18 mouse cellular contexts compared by ENCODE assay signal in the genomic region with DNA sequence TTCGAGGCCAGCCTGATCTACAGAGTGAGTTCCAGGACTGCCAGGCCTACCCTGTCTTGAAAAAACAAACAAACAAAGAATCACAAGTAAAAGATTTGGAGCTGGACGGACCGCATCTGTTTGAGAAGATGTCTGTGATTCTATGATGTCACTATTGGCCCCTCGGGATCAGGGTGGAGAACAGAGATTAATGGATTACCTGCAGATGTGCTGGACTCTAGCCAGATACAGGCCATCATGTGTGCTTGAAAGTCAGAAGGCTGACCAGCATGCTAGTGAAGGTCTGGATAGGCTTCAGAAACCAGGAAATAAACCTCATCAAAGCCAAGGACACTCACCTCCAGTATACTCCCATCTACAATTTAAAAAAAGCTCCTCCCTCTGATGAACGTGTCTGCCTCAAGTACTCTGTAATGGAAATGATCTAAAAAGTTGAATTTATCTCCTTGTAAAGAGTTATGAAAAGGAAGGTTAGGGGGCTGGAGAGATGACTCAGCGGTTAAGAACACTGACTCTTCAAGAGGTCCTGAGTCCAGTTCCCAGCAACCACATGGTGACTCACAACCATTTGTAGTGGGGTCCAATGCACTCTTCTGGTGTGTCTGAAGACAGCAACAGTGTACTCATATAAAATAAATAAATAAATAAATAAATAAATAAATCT. TPM values are rescaled to one million over a fixed set of nuclear protein-coding genes. Genes with fewer than 3 reads are reported as not detected.
DNase-seq lines count a peak whose midpoint lies in the region; TF ChIP-seq lines count a peak whose summit lies in the region.
"Had no signal": no experiment of that assay in that cellular context is flagged by ENCODE, and none has a peak within 500 bp of the region (broad histone marks: within the 10 kb centered on the region; RNA-seq: fewer than 3 reads in every experiment).

No protein-coding gene starts in this region.

- H3K27ac ChIP-seq in kidney, adult 2 months (ENCODE audit: insufficient read depth, low read depth, low read length), result no peak overlapping the region
- peak overlapping the region; percentile 81 for H3K27ac ChIP-seq in ES-E14 (ENCODE audit: insufficient read depth, low read depth, low read length, poor library complexity, severe bottlenecking)
- H3K27ac ChIP-seq: hindbrain, embryonic 14.5 days; limb, embryonic 13.5 days; macrophage had no signal

- no peaks in the 10 kb centered on the region for H3K4me1 ChIP-seq in kidney, adult 2 months (ENCODE audit: control insufficient read depth, insufficient read depth, low read length)
- peaks cover 2 to 7% of the 10 kb centered on the region in 2 experiments; a peak in 3 of 4 replicates for H3K4me1 ChIP-seq in ES-E14 (ENCODE audit: control insufficient read depth in 2 of 2, insufficient read depth in 2 of 2, low read length in 2 of 2, poor library complexity in 1 of 2)

- in situ Hi-C loops in ES-E14 (cut with MboI; ENCODE audit: low sequenced_read_pairs in 2 of 2, unreplicated experiment in 2 of 2), result loop anchor here in 1 of 2 experiments (10.0 kb wide), 1 partner anchor 91 kb away; a partner anchor contains a TSS

- WGBS in kidney, adult 2 months, result 73% methylated on average over 6 of the region's 6 CpGs

- H3K4me3 ChIP-seq in kidney, adult 2 months (ENCODE audit: insufficient read depth, low read depth, low read length), result no peak overlapping the region
- H3K4me3 ChIP-seq in ES-E14 (ENCODE audit: insufficient read depth in 1 of 2, low read depth in 1 of 2, low read length in 2 of 2, poor library complexity in 1 of 2, severe bottlenecking in 1 of 2), result 0 out of 4 replicates have a peak overlapping the region, but pooled peaks of 1 of the 2 experiments have one; percentile 19
- H3K4me3 ChIP-seq: limb, embryonic 13.5 days; myocyte had no signal

- no peaks in the 10 kb centered on the region for H3K9me3 ChIP-seq in ES-E14 (ENCODE audit: control insufficient read depth, insufficient read depth, low read depth, low read length)
- H3K9me3 ChIP-seq: limb, embryonic 13.5 days had no signal

- peak; percentile 36 for DNase-seq in kidney, adult 2 months
- no peak for DNase-seq in kidney, adult 11 months
- DNase-seq in 416B (ENCODE audit: low read depth) (peak; percentile 70), ES-E14 (ENCODE audit: low read depth, low spot score) (no peak)
- peak; percentile 25 for DNase-seq in kidney, postnatal 10 days
- DNase-seq in cerebellum, postnatal 25 days, result no peak
- DNase-seq in cerebellum, adult 11-12 months, result no peak
- no peak for DNase-seq in frontal cortex, postnatal 10 days (ENCODE audit: low spot score in 2 of 2)

- no peak for TF ChIP-seq POLR2A in kidney, adult 2 months (IDR thresholded peaks at IDR 0.05; ENCODE audit: low read depth, low read length)

- peak overlapping the region; percentile 51; the same call in 1 of the 2 replicates for H3K9ac ChIP-seq in ES-E14 (ENCODE audit: insufficient read depth, low read depth, low read length, poor library complexity, severe bottlenecking)
- H3K9ac ChIP-seq: hindbrain, embryonic 14.5 days; limb, embryonic 13.5 days had no signal

- no peaks in the 10 kb centered on the region for H3K36me3 ChIP-seq in kidney, adult 2 months (ENCODE audit: control insufficient read depth, insufficient read depth, low read length)
- H3K36me3 ChIP-seq in ES-E14 (ENCODE audit: control insufficient read depth, insufficient read depth, low read length, poor library complexity, severe bottlenecking), result no peaks in the 10 kb centered on the region
- H3K36me3 ChIP-seq: limb, embryonic 13.5 days had no signal

- no peaks in the 10 kb centered on the region for H3K27me3 ChIP-seq in kidney, adult 2 months (replicated peaks; ENCODE audit: control insufficient read depth, insufficient read depth, low read length)
- H3K27me3 ChIP-seq: limb, embryonic 13.5 days had no signal

- no peak for TF ChIP-seq CTCF in kidney, adult 2 months (conservative IDR thresholded peaks at IDR 0.05; ENCODE audit: insufficient read depth, insufficient read length, low read depth, low read length)

TF ChIP-seq in ES-E14, 5 proteins besides CTCF, POLR2A, EP300 and RAD21:
- TF ChIP-seq ZNF384 (IDR thresholded peaks at IDR 0.05; ENCODE audit: low read depth, low read length), result no peak
- TF ChIP-seq MAFK (IDR thresholded peaks at IDR 0.05; ENCODE audit: insufficient read depth, low read depth, low read length), result no peak
- no peak for TF ChIP-seq HCFC1 (IDR thresholded peaks at IDR 0.05; ENCODE audit: borderline replicate concordance, insufficient read depth, low read length)

RNA-seq across cellular contexts. Expression of a gene that starts 5.3 kb away (rescaled TPM):
- polyA plus RNA-seq in kidney, adult 2 months (2012; rRNA removed), result 69.0 and 70.1 TPM in 2 replicates
- total RNA-seq in ES-E14 (2012; rRNA removed), result 23.2 and 30.8 TPM in 2 replicates

RNA-seq across cellular contexts. Expression of a gene that starts 8.8 kb away (rescaled TPM):
- polyA plus RNA-seq in kidney, adult 2 months (2012; rRNA removed), result 0.33 and 0.61 TPM in 2 replicates
- 21.9 and 40.7 TPM in 2 replicates for total RNA-seq in ES-E14 (2012; rRNA removed)
- polyA plus RNA-seq: macrophage had no signal

RNA-seq across cellular contexts. Expression of a gene that starts 26.2 kb away (rescaled TPM):
- polyA plus RNA-seq in kidney, adult 2 months (2012; rRNA removed), result 15.5 and 17.3 TPM in 2 replicates
- total RNA-seq in ES-E14 (2012; rRNA removed), result 22.1 and 24.9 TPM in 2 replicates

RNA-seq across cellular contexts. Expression of a gene that starts 40.2 kb away (rescaled TPM):
- polyA plus RNA-seq in kidney, adult 2 months (2012; rRNA removed), result not detected in 2 replicates
- total RNA-seq in ES-E14 (2012; rRNA removed), result 2.8 and 6.8 TPM in 2 replicates
- total RNA-seq: adrenal gland, postnatal 25 days; heart, adult 8-10 months; layer of hippocampus, adult 8-10 months had no signal
- polyA plus RNA-seq: cerebellum, adult 2 months; embryonic facial prominence, embryonic 11.5 days; forebrain, embryonic 16.5 days; macrophage; myocyte had no signal

RNA-seq across cellular contexts. Expression of a gene that starts 46.5 kb away (rescaled TPM):
- 2.7 and 3.8 TPM in 2 replicates for polyA plus RNA-seq in kidney, adult 2 months (2012; rRNA removed)
- 69.7 and 106 TPM in 2 replicates for total RNA-seq in ES-E14 (2012; rRNA removed)

Comparison
In these comparisons a context has a peak if more than half of its experiments do, and no peak if none do; other contexts are left out.
1. DNase-seq: peak in kidney, adult 2 months (single experiment), 416B (single experiment) and kidney, postnatal 10 days (single experiment); none in kidney, adult 11 months (single experiment), ES-E14 (single experiment), cerebellum, postnatal 25 days (0 of 2), cerebellum, adult 11-12 months (single experiment) and frontal cortex, postnatal 10 days (0 of 2).